Mouse (Mus musculus) cerebral cortex, adult 2 months (tissue): Measurements from ENCODE around the gene Hapln3.

ENCODE experiments used
- WGBS: fragments of 180-500 bp; shearing (Covaris S2); methylation state at CpG from one replicate; pipeline ENCODE4 v1.1.7; 2018; 5-methylcytosine and 5-hydroxymethylcytosine counted together

Gene Hapln3

GRCm38 (mm10) chr7:79130843-79131444 is at the start of gene Hapln3:
Gene Hapln3 (minus strand): TSS chr7:79131018.
- WGBS = 15% methylated on average over 19 of the region's 19 CpGs

GRCm38 (mm10) chr7:79173800-79174199 is 43.0 kb upstream of the Hapln3 start:
- WGBS = 87% methylated on average over 3 of the region's 3 CpGs

GRCm38 (mm10) chr7:79171782-79172181 is 41.0 kb upstream of the Hapln3 start:
- WGBS = 71% methylated on average over 1 of the region's 1 CpGs

GRCm38 (mm10) chr7:79167006-79167562 is 36.3 kb upstream of the Hapln3 start:
- WGBS = 71% methylated on average over 14 of the region's 14 CpGs

- 61% methylated on average over 1 of the region's 1 CpGs for WGBS
Measured at GRCm38 (mm10) chr7:79159406-79159805, 28.6 kb upstream of the Hapln3 start.

GRCm38 (mm10) chr7:79149522-79149921 is 18.7 kb upstream of the Hapln3 start:
- 73% methylated on average over 6 of the region's 6 CpGs for WGBS

- 2% methylated on average over 39 of the region's 39 CpGs for WGBS
Measured at GRCm38 (mm10) chr7:79148711-79149266, 18.0 kb upstream of the Hapln3 start, which contains the start of gene Mfge8. Gene Mfge8 (minus strand): TSS chr7:79149060.

GRCm38 (mm10) chr7:79147931-79148653 is 17.3 kb upstream of the Hapln3 start:
- 13% methylated on average over 20 of the region's 20 CpGs for WGBS

- 66% methylated on average over 12 of the region's 12 CpGs for WGBS
Measured at GRCm38 (mm10) chr7:79147011-79147837, 16.4 kb upstream of the Hapln3 start.

GRCm38 (mm10) chr7:79140897-79141296 is 10.1 kb upstream of the Hapln3 start:
- 31% methylated on average over 8 of the region's 8 CpGs for WGBS

- WGBS = 61% methylated on average over 4 of the region's 4 CpGs
Measured at GRCm38 (mm10) chr7:79139891-79140591, 9.2 kb upstream of the Hapln3 start.

- 75% methylated on average over 6 of the region's 6 CpGs for WGBS
Measured at GRCm38 (mm10) chr7:79139328-79139824, 8.6 kb upstream of the Hapln3 start.

- WGBS = 57% methylated on average over 6 of the region's 6 CpGs
Measured at GRCm38 (mm10) chr7:79133391-79133790, 2.6 kb upstream of the Hapln3 start.

GRCm38 (mm10) chr7:79130385-79130784 is 433 bp downstream of the Hapln3 start:
- 33% methylated on average over 13 of the region's 13 CpGs for WGBS

- 43% methylated on average over 8 of the region's 8 CpGs for WGBS
Measured at GRCm38 (mm10) chr7:79129883-79130282, 935 bp downstream of the Hapln3 start.

GRCm38 (mm10) chr7:79123465-79123864 is 7.4 kb downstream of the Hapln3 start:
- 43% methylated on average over 5 of the region's 5 CpGs for WGBS

- 39% methylated on average over 4 of the region's 4 CpGs for WGBS
Measured at GRCm38 (mm10) chr7:79113848-79114247, 17.0 kb downstream of the Hapln3 start.

- 74% methylated on average over 5 of the region's 5 CpGs for WGBS
Measured at GRCm38 (mm10) chr7:79096492-79096891, 34.3 kb downstream of the Hapln3 start.

- WGBS = 75% methylated on average over 4 of the region's 4 CpGs
Measured at GRCm38 (mm10) chr7:79089111-79089510, 41.7 kb downstream of the Hapln3 start.

GRCm38 (mm10) chr7:79080572-79081399 is 50.0 kb downstream of the Hapln3 start:
- 31% methylated on average over 7 of the region's 7 CpGs for WGBS
